ENCODE assay signal across 9 mouse cellular contexts in genomic region chr19:34284383-34284782, GRCm38 (mm10). TPM values are rescaled to one million over a fixed set of nuclear protein-coding genes. Genes with fewer than 3 reads are reported as not detected.
DNase-seq lines count a peak whose midpoint lies in the region; ATAC-seq and TF ChIP-seq lines count a peak whose summit lies in the region.
"Had no signal": no experiment of that assay in that cellular context is flagged by ENCODE, and none has a peak within 500 bp of the region (broad histone marks: within the 10 kb centered on the region; RNA-seq: fewer than 3 reads in every experiment).

No protein-coding gene starts in this region.

- no peak overlapping the region for H3K4me3 ChIP-seq in liver, embryonic 14.5 days (ENCODE audit: insufficient read depth in 1 of 2, low read depth in 2 of 2, low read length in 2 of 2)
- no peak overlapping the region for H3K4me3 ChIP-seq in thymus, adult 2 months (ENCODE audit: control insufficient read depth, insufficient read depth, low read length)
- H3K4me3 ChIP-seq: erythroblast, embryonic 14.5 days had no signal

- no peak for ATAC-seq in liver, embryonic 14.5 days (ENCODE audit: insufficient read depth)

- no peaks in the 10 kb centered on the region for H3K36me3 ChIP-seq in liver, embryonic 14.5 days (replicated peaks; ENCODE audit: control insufficient read depth, insufficient read depth, low read depth)
- no peaks in the 10 kb centered on the region for H3K36me3 ChIP-seq in thymus, adult 2 months (ENCODE audit: control insufficient read depth, insufficient read depth, low read length)

- H3K4me1 ChIP-seq in liver, embryonic 14.5 days (replicated peaks; ENCODE audit: control insufficient read depth in 2 of 2, insufficient read depth in 2 of 2, low read length in 1 of 2): no peaks in the 10 kb centered on the region
- H3K4me1 ChIP-seq in thymus, adult 2 months (replicated peaks; ENCODE audit: control insufficient read depth, insufficient read depth, low read length): peaks cover 17% of the 10 kb centered on the region

- no peak for TF ChIP-seq EP300 in liver, embryonic 14.5 days (IDR thresholded peaks at IDR 0.05; ENCODE audit: low read depth)

- no peaks in the 10 kb centered on the region for H3K27me3 ChIP-seq in liver, embryonic 14.5 days (ENCODE audit: control insufficient read depth, insufficient read depth, low read length)
- no peaks in the 10 kb centered on the region for H3K27me3 ChIP-seq in thymus, adult 2 months (ENCODE audit: control insufficient read depth, insufficient read depth, low read length)

- no peak overlapping the region for H3K4me2 ChIP-seq in liver, embryonic 14.5 days (ENCODE audit: low read depth)

- TF ChIP-seq CTCF in liver, embryonic 14.5 days (IDR thresholded peaks at IDR 0.05; ENCODE audit: low read depth): peak; percentile 15; the same call in 1 of the 2 replicates
- TF ChIP-seq CTCF in thymus, adult 2 months (IDR thresholded peaks at IDR 0.05; ENCODE audit: borderline replicate concordance, control insufficient read depth, extremely low read depth, insufficient read depth, low read length, poor library complexity): no peak

- intact Hi-C loops in gastrocnemius, postnatal 14 days (cut with DNase I; ENCODE audit: low total_unique reads): loop anchor here (2.0 kb wide), 1 partner anchor 40 kb away; no protein-coding TSS in a partner anchor

- TF ChIP-seq POLR2A in thymus, adult 2 months (IDR thresholded peaks at IDR 0.05; ENCODE audit: control insufficient read depth, extremely low read depth, insufficient read depth, low read length, poor library complexity): no peak

- peak; percentile 13 for DNase-seq in gastrocnemius, postnatal 14 days
- DNase-seq in gastrocnemius, adult 8-10 months (ENCODE audit: low spot score in 2 of 2): no peak
- peak; percentile 22 for DNase-seq in 416B (ENCODE audit: low read depth)
- peak; percentile 29 to 32 for DNase-seq in cerebellum, postnatal 25 days
- no peak for DNase-seq in liver, embryonic 14.5 days (ENCODE audit: low read depth in 3 of 3, low spot score in 3 of 3)
- DNase-seq in right cerebral cortex, postnatal 25 days: no peak
- no peak for DNase-seq in layer of hippocampus, adult 8-10 months (ENCODE audit: low spot score in 2 of 2)
- DNase-seq in thymus, adult 2 months: no peak

- H3K9ac ChIP-seq in liver, embryonic 14.5 days (replicated peaks): no peak overlapping the region

- no peaks in the 10 kb centered on the region for H3K9me3 ChIP-seq in liver, embryonic 14.5 days (ENCODE audit: control insufficient read depth, low read length)

- 36% methylated on average over 10 of the region's 10 CpGs for WGBS in liver, embryonic 14.5 days (ENCODE audit: insufficient replicate concordance)
- 46% methylated on average over 10 of the region's 10 CpGs for WGBS in thymus, adult 2 months

- H3K27ac ChIP-seq in liver, embryonic 14.5 days: no peak overlapping the region
- H3K27ac ChIP-seq in thymus, adult 2 months (ENCODE audit: control insufficient read depth, insufficient read depth, low read length): no peak overlapping the region

RNA-seq across cellular contexts. Expression of gene Fas, which starts 6.1 kb away (rescaled TPM):
- total RNA-seq in gastrocnemius, postnatal 14 days (2021): 1 to 10 TPM; 2.8 to 6.0 TPM
- total RNA-seq in gastrocnemius, adult 8-10 months (2022): 1 to 10 TPM; 1.7 to 5.1 (median 4.2) TPM
- 0.37 and 0.99 TPM in 2 replicates for polyA plus RNA-seq in liver, embryonic 14.5 days (2012; rRNA removed)
- 2.1 and 3.2 TPM in 2 replicates for polyA plus RNA-seq in liver, embryonic 14.5 days (2014; fragmentation: Nextera tagmentation; extraction: Ambion mirVana)
- total RNA-seq in layer of hippocampus, adult 8-10 months (2022): 1 to 10 TPM in 3 of 4 experiments, under 1 TPM in 1; 0.50 to 4.2 (median 2.6) TPM
- 12.1 and 14.3 TPM in 2 replicates for polyA plus RNA-seq in thymus, adult 2 months (2012; rRNA removed)
- polyA plus RNA-seq: erythroblast, embryonic 14.5 days had no signal

RNA-seq across cellular contexts. Expression of gene Acta2, which starts 29.0 kb away (rescaled TPM):
- 100 to 1,000 TPM; 433 to 628 TPM for total RNA-seq in gastrocnemius, postnatal 14 days (2021)
- 10 to 100 TPM; 35.5 to 61.5 (median 44.4) TPM for total RNA-seq in gastrocnemius, adult 8-10 months (2022)
- polyA plus RNA-seq in liver, embryonic 14.5 days (2012; rRNA removed): 11.2 and 12.8 TPM in 2 replicates
- 7.5 and 11.9 TPM in 2 replicates for polyA plus RNA-seq in liver, embryonic 14.5 days (2014; fragmentation: Nextera tagmentation; extraction: Ambion mirVana)
- total RNA-seq in layer of hippocampus, adult 8-10 months (2022): 10 to 100 TPM; 11.6 to 20.4 (median 15.1) TPM
- 113 and 117 TPM in 2 replicates for polyA plus RNA-seq in thymus, adult 2 months (2012; rRNA removed)
- polyA plus RNA-seq: erythroblast, embryonic 14.5 days had no signal

Comparison
In these comparisons a context has a peak if more than half of its experiments do, and no peak if none do; other contexts are left out.
1. DNase-seq: peak in gastrocnemius, postnatal 14 days (single experiment), 416B (single experiment) and cerebellum, postnatal 25 days (2 of 2); none in gastrocnemius, adult 8-10 months (0 of 2), liver, embryonic 14.5 days (0 of 3), right cerebral cortex, postnatal 25 days (single experiment), layer of hippocampus, adult 8-10 months (0 of 2) and thymus, adult 2 months (single experiment).
2. RNA of gene Acta2, which starts 29.0 kb away (total RNA-seq): 433 to 628 TPM in gastrocnemius, postnatal 14 days; 35.5 to 61.5 TPM in gastrocnemius, adult 8-10 months and 11.6 to 20.4 TPM in layer of hippocampus, adult 8-10 months; every median in the first group is over 4 times any median in the second.